Mouse (Mus musculus): ENCODE data around the gene Ifna11.
A peak's percentile ranks its signal among the peaks of the same experiment; 100 is the strongest.
"Not testable (repeated sequence)": the region's sequence is repeated elsewhere in the genome, so short reads cannot be mapped to it uniquely, and the experiment has no call there.

Ifna11 gene

DNA sequence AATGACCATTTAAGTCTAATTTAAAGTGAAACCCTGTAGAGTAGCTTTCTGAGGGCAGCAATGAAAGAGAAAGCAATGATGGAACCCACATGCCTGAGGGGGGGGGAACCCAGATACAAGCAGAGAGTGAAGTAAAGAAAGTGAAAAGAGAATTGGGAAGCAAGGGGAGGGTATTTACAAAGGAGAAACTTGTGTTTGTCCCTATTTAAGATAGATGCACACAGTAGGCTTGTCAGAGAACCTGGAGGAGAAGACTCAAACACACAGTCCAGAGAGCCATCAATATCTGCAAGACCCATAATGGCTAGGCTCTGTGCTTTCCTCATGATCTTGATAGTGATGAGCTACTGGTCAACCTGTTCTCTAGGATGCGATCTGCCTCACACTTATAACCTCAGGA is at the start of gene Ifna11:
TSS of gene Ifna11 (plus strand) at position 301 of the 400 bp plus-strand sequence.
- no peak for DNase-seq

GRCm38 (mm10) chr4:88773534-88773933 is 46.2 kb upstream of the Ifna11 start, which contains the start of gene Gm13290:
Gene Gm13290, plus strand, starts transcription at chr4:88773834.
- not testable (repeated sequence) for DNase-seq

- DNase-seq: not testable (repeated sequence)
Observed at GRCm38 (mm10) chr4:88776622-88777021, 43.1 kb upstream of the Ifna11 start, which contains the start of gene Gm13289. Gene Gm13289, plus strand, starts transcription at chr4:88776922.

DNA sequence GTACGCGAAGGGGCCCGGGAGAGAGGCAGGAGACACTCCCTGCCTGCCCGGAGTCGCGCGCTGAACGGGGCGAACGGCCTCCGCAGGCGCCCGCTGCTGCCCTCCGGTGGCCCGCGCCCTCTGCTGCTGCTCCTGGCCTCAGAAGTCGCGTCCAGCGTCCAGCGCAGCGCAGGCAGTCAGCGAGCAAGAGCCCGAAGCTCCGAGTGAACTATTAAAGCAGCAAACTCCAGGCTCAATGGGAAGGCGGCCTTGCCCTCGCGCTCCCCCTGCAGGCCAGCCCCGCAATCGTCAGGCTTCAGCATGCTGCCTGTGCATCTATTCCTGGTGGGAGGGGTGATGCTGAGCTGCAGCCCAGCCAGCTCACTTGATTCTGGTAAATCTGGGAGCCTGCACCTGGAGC is 40.2 kb upstream of the Ifna11 start, which contains the start of gene Gm13272:
TSS of gene Gm13272 (plus strand) at position 301 of the 400 bp plus-strand sequence.
- DNase-seq: not testable (repeated sequence)

GRCm38 (mm10) chr4:88780320-88780719 is 39.4 kb upstream of the Ifna11 start:
- not testable (repeated sequence) for DNase-seq

DNA sequence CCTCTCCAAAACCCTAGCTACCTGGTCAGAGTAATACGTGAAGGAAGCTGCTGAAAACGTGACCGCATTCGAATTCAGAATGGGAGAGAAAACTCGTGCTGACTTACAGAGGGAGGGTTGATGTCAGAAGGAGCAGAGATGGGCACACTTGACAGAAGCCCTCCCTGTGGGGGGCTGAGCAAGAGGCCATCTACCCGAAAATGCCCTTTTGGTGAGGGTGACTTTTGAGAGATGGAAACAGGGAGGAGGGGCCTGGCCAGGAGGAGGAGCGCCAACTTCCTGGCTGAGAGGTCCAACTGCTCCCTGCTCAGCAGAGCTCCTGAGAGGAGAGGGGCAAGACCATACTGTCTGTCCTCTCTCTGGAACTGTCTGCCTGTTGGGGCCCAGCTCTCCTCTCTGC is 37.9 kb upstream of the Ifna11 start, which contains the start of gene Ifnz:
TSS of gene Ifnz (plus strand) at position 301 of the 400 bp plus-strand sequence.
- DNase-seq: not testable (repeated sequence)

DNA sequence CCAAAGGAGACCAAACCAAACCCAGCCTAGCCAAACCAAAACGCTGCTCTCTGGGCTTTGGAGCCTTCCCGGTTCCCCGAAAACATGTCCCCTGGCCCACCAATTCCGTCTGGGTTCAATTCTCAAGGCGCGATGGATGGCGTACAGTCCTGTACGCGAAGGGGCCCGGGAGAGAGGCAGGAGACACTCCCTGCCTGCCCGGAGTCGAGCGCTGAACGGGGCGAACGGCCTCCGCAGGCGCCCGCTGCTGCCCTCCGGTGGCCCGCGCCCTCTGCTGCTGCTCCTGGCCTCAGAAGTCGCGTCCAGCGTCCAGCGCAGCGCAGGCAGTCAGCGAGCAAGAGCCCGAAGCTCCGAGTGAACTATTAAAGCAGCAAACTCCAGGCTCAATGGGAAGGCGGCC is 37.4 kb upstream of the Ifna11 start:
- not testable (repeated sequence) for DNase-seq

DNA sequence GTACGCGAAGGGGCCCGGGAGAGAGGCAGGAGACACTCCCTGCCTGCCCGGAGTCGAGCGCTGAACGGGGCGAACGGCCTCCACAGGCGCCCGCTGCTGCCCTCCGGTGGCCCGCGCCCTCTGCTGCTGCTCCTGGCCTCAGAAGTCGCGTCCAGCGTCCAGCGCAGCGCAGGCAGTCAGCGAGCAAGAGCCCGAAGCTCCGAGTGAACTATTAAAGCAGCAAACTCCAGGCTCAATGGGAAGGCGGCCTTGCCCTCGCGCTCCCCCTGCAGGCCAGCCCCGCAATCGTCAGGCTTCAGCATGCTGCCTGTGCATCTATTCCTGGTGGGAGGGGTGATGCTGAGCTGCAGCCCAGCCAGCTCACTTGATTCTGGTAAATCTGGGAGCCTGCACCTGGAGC is 34.4 kb upstream of the Ifna11 start, which contains the start of gene Gm13276:
TSS of gene Gm13276 (plus strand) at position 301 of the 400 bp plus-strand sequence.
- not testable (repeated sequence) for DNase-seq

GRCm38 (mm10) chr4:88788402-88788801 is 31.4 kb upstream of the Ifna11 start, which contains the start of gene Gm13277:
Gene Gm13277, plus strand, starts transcription at chr4:88788632.
- DNase-seq: peak; percentile 83

DNA sequence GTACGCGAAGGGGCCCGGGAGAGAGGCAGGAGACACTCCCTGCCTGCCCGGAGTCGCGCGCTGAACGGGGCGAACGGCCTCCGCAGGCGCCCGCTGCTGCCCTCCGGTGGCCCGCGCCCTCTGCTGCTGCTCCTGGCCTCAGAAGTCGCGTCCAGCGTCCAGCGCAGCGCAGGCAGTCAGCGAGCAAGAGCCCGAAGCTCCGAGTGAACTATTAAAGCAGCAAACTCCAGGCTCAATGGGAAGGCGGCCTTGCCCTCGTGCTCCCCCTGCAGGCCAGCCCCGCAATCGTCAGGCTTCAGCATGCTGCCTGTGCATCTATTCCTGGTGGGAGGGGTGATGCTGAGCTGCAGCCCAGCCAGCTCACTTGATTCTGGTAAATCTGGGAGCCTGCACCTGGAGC is 28.5 kb upstream of the Ifna11 start, which contains the start of gene Gm13278:
TSS of gene Gm13278 (plus strand) at position 301 of the 400 bp plus-strand sequence.
- not testable (repeated sequence) for DNase-seq

DNA sequence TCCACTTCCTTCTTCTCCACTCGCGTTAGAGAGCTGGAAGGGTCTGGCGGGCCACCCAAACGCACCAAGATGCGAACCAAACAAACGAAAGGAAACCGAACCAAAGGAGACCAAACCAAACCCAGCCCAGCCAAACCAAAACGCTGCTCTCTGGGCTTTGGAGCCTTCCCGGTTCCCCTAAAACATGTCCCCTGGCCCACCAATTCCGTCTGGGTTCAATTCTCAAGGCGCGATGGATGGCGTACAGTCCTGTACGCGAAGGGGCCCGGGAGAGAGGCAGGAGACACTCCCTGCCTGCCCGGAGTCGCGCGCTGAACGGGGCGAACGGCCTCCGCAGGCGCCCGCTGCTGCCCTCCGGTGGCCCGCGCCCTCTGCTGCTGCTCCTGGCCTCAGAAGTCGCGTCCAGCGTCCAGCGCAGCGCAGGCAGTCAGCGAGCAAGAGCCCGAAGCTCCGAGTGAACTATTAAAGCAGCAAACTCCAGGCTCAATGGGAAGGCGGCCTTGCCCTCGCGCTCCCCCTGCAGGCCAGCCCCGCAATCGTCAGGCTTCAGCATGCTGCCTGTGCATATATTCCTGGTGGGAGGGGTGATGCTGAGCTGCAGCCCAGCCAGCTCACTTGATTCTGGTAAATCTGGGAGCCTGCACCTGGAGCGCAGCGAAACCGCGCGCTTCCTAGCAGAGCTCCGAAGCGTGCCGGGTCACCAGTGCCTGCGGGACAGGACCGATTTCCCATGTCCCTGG is 25.7 kb upstream of the Ifna11 start, which contains the start of gene Gm13275:
TSS of gene Gm13275 (plus strand) at position 552 of the 740 bp plus-strand sequence.
- DNase-seq: peak; percentile 44

DNA sequence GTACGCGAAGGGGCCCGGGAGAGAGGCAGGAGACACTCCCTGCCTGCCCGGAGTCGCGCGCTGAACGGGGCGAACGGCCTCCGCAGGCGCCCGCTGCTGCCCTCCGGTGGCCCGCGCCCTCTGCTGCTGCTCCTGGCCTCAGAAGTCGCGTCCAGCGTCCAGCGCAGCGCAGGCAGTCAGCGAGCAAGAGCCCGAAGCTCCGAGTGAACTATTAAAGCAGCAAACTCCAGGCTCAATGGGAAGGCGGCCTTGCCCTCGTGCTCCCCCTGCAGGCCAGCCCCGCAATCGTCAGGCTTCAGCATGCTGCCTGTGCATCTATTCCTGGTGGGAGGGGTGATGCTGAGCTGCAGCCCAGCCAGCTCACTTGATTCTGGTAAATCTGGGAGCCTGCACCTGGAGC is 22.7 kb upstream of the Ifna11 start, which contains the start of gene Gm13279:
TSS of gene Gm13279 (plus strand) at position 301 of the 400 bp plus-strand sequence.
- DNase-seq: not testable (repeated sequence)

DNA sequence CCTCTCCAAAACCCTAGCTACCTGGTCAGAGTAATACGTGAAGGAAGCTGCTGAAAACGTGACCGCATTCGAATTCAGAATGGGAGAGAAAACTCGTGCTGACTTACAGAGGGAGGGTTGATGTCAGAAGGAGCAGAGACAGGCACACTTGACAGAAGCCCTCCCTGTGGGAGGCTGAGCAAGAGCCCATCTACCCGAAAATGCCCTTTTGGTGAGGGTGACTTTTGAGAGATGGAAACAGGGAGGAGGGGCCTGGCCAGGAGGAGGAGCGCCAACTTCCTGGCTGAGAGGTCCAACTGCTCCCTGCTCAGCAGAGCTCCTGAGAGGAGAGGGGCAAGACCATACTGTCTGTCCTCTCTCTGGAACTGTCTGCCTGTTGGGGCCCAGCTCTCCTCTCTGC is 20.4 kb upstream of the Ifna11 start, which contains the start of gene Gm13285:
TSS of gene Gm13285 (plus strand) at position 301 of the 400 bp plus-strand sequence.
- DNase-seq: not testable (repeated sequence)

DNA sequence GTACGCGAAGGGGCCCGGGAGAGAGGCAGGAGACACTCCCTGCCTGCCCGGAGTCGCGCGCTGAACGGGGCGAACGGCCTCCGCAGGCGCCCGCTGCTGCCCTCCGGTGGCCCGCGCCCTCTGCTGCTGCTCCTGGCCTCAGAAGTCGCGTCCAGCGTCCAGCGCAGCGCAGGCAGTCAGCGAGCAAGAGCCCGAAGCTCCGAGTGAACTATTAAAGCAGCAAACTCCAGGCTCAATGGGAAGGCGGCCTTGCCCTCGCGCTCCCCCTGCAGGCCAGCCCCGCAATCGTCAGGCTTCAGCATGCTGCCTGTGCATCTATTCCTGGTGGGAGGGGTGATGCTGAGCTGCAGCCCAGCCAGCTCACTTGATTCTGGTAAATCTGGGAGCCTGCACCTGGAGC is 16.8 kb upstream of the Ifna11 start, which contains the start of gene Gm13287:
TSS of gene Gm13287 (plus strand) at position 301 of the 400 bp plus-strand sequence.
- DNase-seq: not testable (repeated sequence)

DNA sequence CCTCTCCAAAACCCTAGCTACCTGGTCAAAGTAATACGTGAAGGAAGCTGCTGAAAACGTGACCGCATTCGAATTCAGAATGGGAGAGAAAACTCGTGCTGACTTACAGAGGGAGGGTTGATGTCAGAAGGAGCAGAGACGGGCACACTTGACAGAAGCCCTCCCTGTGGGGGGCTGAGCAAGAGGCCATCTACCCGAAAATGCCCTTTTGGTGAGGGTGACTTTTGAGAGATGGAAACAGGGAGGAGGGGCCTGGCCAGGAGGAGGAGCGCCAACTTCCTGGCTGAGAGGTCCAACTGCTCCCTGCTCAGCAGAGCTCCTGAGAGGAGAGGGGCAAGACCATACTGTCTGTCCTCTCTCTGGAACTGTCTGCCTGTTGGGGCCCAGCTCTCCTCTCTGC is 14.5 kb upstream of the Ifna11 start, which contains the start of gene Gm13288:
TSS of gene Gm13288 (plus strand) at position 301 of the 400 bp plus-strand sequence.
- DNase-seq: not testable (repeated sequence)

DNA sequence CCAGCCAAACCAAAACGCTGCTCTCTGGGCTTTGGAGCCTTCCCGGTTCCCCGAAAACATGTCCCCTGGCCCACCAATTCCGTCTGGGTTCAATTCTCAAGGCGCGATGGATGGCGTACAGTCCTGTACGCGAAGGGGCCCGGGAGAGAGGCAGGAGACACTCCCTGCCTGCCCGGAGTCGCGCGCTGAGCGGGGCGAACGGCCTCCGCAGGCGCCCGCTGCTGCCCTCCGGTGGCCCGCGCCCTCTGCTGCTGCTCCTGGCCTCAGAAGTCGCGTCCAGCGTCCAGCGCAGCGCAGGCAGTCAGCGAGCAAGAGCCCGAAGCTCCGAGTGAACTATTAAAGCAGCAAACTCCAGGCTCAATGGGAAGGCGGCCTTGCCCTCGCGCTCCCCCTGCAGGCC is 14.0 kb upstream of the Ifna11 start:
- peak; percentile 35 for DNase-seq

- no peak for DNase-seq
Observed at GRCm38 (mm10) chr4:88815928-88816327, 3.8 kb upstream of the Ifna11 start, which contains the start of gene Ifna7. Gene Ifna7, plus strand, starts transcription at chr4:88816228.

- DNase-seq: peak; percentile 1
Observed at GRCm38 (mm10) chr4:88822995-88823394, 3.2 kb downstream of the Ifna11 start.

DNA sequence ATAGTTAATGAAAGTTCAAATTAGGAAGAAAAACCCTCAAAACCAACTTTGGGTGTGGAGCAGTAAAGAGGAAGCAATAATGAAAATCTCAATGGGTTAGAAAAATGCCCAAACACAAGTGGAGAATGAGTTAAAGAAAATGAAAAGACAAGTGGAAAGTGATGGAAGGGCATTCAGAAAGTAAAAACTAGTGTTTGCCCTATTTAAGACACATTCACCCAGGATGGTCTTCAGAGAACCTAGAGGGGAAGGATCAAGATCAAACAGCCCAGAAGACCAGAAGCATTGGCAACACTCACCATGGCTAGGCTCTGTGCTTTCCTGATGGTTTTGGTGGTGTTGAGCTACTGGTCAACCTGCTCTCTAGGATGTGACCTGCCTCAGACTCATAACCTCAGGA is 7.4 kb downstream of the Ifna11 start, which contains the start of gene Ifna6:
TSS of gene Ifna6 (plus strand) at position 301 of the 400 bp plus-strand sequence.
- not testable (repeated sequence) for DNase-seq

DNA sequence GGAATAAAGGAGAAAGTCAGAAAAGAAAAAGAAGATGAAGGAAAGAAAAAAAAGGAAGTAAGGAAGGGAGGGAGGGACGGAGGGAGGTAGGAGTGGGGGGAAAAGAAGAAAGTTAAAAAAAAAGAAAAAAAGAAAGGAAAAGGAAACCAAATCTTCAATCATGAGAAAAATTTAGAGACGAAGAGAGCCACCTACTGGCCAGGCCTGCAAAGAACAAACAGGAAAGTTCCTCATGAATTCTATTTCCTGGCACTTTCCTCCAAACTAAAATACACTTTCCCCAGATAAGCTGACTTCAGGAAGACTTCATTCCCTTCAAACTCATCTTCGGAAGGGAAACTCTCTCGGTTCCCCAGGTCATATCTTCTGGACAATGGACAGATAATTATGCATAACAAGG is 10.8 kb downstream of the Ifna11 start:
- peak; percentile 11 for DNase-seq

- not testable (repeated sequence) for DNase-seq
Observed at GRCm38 (mm10) chr4:88835225-88835624, 15.5 kb downstream of the Ifna11 start, which contains the start of gene Ifna5. Gene Ifna5, plus strand, starts transcription at chr4:88835525.

- no peak for DNase-seq
Observed at GRCm38 (mm10) chr4:88838828-88839227, 19.1 kb downstream of the Ifna11 start.

- no peak for DNase-seq
Observed at GRCm38 (mm10) chr4:88840058-88840457, 20.3 kb downstream of the Ifna11 start.
